Mouse (Mus musculus): ENCODE results near the gene Blm.

GRCm38 (mm10) chr7:80557161-80557560 is 22.2 kb upstream of the Blm start:
- TF ChIP-seq CTCF (IDR thresholded peaks at IDR 0.05; ENCODE audit: low read depth) = no peak
- no peak for TF ChIP-seq EP300 (optimal IDR thresholded peaks at IDR 0.05)

Data from stomach, postnatal 0 days (tissue).